Mouse (Mus musculus): ENCODE results near the gene Slc26a10.

The Slc26a10 gene

GRCm38 (mm10) chr10:127179871-127180694 is at the start of gene Slc26a10:
Slc26a10 (minus strand) TSS chr10:127180645.
- no peak for DNase-seq (ENCODE audit: extremely low spot score, low read depth, low spot score)

- DNase-seq (ENCODE audit: extremely low spot score, low read depth, low spot score), result peak; percentile 78
Measured at GRCm38 (mm10) chr10:127228897-127229296, 48.5 kb upstream of the Slc26a10 start.

- DNase-seq (ENCODE audit: extremely low spot score, low read depth, low spot score), result no peak
Measured at GRCm38 (mm10) chr10:127227163-127227562, 46.7 kb upstream of the Slc26a10 start.

GRCm38 (mm10) chr10:127226318-127226895 is 46.0 kb upstream of the Slc26a10 start:
- no peak for DNase-seq (ENCODE audit: extremely low spot score, low read depth, low spot score)

- DNase-seq (ENCODE audit: extremely low spot score, low read depth, low spot score), result no peak
Measured at GRCm38 (mm10) chr10:127225732-127226131, 45.3 kb upstream of the Slc26a10 start.

- DNase-seq (ENCODE audit: extremely low spot score, low read depth, low spot score), result no peak
Measured at GRCm38 (mm10) chr10:127225213-127225612, 44.8 kb upstream of the Slc26a10 start.

GRCm38 (mm10) chr10:127218339-127218738 is 37.9 kb upstream of the Slc26a10 start:
- DNase-seq (ENCODE audit: extremely low spot score, low read depth, low spot score), result no peak

- DNase-seq (ENCODE audit: extremely low spot score, low read depth, low spot score), result no peak
Measured at GRCm38 (mm10) chr10:127217177-127217576, 36.7 kb upstream of the Slc26a10 start.

- DNase-seq (ENCODE audit: extremely low spot score, low read depth, low spot score), result no peak
Measured at GRCm38 (mm10) chr10:127216456-127216855, 36.0 kb upstream of the Slc26a10 start.

GRCm38 (mm10) chr10:127214422-127214803 is 34.0 kb upstream of the Slc26a10 start:
- DNase-seq (ENCODE audit: extremely low spot score, low read depth, low spot score), result no peak

- DNase-seq (ENCODE audit: extremely low spot score, low read depth, low spot score), result no peak
Measured at GRCm38 (mm10) chr10:127213704-127214421, 33.4 kb upstream of the Slc26a10 start.

- no peak for DNase-seq (ENCODE audit: extremely low spot score, low read depth, low spot score)
Measured at GRCm38 (mm10) chr10:127213272-127213671, 32.8 kb upstream of the Slc26a10 start.

GRCm38 (mm10) chr10:127211414-127211854 is 31.0 kb upstream of the Slc26a10 start, which contains the start of gene Pip4k2c:
Pip4k2c (minus strand) TSS chr10:127211585.
- DNase-seq (ENCODE audit: extremely low spot score, low read depth, low spot score), result no peak

GRCm38 (mm10) chr10:127210961-127211405 is 30.5 kb upstream of the Slc26a10 start:
- no peak for DNase-seq (ENCODE audit: extremely low spot score, low read depth, low spot score)

- no peak for DNase-seq (ENCODE audit: extremely low spot score, low read depth, low spot score)
Measured at GRCm38 (mm10) chr10:127209928-127210570, 29.6 kb upstream of the Slc26a10 start.

- no peak for DNase-seq (ENCODE audit: extremely low spot score, low read depth, low spot score)
Measured at GRCm38 (mm10) chr10:127208921-127209320, 28.5 kb upstream of the Slc26a10 start.

- DNase-seq (ENCODE audit: extremely low spot score, low read depth, low spot score), result no peak
Measured at GRCm38 (mm10) chr10:127205373-127205772, 24.9 kb upstream of the Slc26a10 start.

GRCm38 (mm10) chr10:127204589-127204988 is 24.1 kb upstream of the Slc26a10 start:
- DNase-seq (ENCODE audit: extremely low spot score, low read depth, low spot score), result no peak

GRCm38 (mm10) chr10:127203106-127203505 is 22.7 kb upstream of the Slc26a10 start:
- DNase-seq (ENCODE audit: extremely low spot score, low read depth, low spot score), result no peak

- no peak for DNase-seq (ENCODE audit: extremely low spot score, low read depth, low spot score)
Measured at GRCm38 (mm10) chr10:127200279-127200678, 19.8 kb upstream of the Slc26a10 start.

GRCm38 (mm10) chr10:127199474-127199873 is 19.0 kb upstream of the Slc26a10 start:
- no peak for DNase-seq (ENCODE audit: extremely low spot score, low read depth, low spot score)

Measured in hindlimb bud, embryonic 11.5 days (tissue).